Mouse (Mus musculus) heart, postnatal 4 days (tissue): Measurements from ENCODE around the gene Slc2a4. TPM values are rescaled to one million over a fixed set of nuclear protein-coding genes. Genes with fewer than 3 reads are reported as not detected.
"Not testable (repeated sequence)": the region's sequence is repeated elsewhere in the genome, so short reads cannot be mapped to it uniquely, and the experiment has no call there.

Source experiments
- DNase-seq: peaks from one replicate; pipeline ENCODE4 v3.0.0; 2021
- total RNA-seq, 2 experiments: library from RNA; stranded (reverse); gene quantifications; 2 replicates each; pipeline ENCODE4 v1.2.3; 2021

Gene Slc2a4
- total RNA-seq, 2 experiments from 2014 or later, result 97.9 to 101 TPM

- no peak for DNase-seq
Measured at GRCm38 (mm10) chr11:69939181-69939580, 8.8 kb downstream of the Slc2a4 start.

DNA sequence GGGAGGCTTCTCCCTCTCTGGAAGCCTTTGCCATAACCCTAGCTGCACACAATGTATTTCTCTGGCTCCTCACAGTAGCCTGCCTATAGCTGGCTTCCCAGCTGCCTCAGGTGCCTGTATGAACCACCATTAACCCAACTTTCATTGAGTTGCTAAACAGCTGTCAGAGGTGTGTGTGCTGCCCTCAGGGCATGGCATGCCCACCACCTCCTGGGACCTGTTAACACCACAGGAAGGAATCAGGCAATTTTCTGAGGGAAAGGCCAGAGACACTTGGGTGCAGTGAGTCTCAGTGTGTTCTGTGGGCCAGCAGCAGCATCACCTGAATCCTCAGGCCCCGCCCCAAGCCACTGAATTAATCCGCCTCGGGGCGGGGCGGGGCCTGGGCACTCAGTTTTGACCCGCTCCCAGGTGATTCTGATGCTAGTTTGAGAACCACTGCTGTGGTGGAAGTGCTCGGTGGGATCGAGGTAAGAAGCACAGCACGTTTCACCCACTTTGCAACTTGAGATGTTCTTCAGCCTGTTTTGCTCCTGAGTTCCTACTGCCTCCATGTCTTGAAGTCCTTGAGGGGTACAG lies 9.5 kb downstream of the Slc2a4 start:
- DNase-seq, result no peak

DNA sequence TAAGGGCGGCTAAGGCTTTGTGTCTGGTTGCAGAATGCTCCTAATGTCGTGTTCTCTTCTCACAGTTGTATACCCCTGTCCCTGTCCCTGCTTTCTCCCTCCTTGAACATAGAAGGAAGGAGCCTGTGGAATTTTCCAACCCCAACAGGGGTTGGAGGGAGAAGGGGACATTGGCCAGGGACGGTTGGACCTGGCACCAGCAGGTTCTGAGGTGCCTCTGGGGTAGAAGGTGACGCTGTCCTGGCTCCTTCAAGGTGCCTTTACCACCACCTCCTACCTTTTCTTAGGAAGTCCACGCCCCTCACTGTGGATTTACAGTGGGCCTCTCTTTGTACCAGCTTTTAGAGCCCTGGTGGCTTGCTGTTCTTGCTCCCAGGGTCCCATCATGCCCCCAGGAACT lies 10.2 kb downstream of the Slc2a4 start:
- no peak for DNase-seq

DNA sequence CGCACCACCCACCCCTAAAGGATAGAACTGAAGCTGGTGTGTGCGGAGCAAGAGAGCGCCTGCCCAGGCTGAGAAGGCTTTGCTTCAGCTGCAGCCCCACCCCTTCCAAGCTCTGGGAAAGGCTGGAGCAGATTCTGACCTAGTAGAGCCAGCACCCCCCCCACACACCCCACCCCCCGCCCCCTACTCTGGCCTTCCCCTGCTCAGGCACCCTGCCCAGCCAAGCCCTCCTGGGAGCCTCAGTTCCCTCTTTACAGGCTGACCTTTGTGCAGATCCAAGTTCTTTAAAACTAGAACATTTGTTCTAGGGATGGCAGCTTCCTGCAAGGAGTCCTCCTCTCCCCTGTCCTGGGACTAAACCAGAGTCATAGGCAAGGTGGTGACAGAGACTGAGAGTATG lies 10.6 kb downstream of the Slc2a4 start:
- DNase-seq, result peak; percentile 69

GRCm38 (mm10) chr11:69936714-69937347 lies 11.2 kb downstream of the Slc2a4 start:
- DNase-seq, result peak; percentile 35

- DNase-seq, result peak; percentile 38
Measured at GRCm38 (mm10) chr11:69936156-69936555, 11.8 kb downstream of the Slc2a4 start.

- peak; percentile 92 for DNase-seq
Measured at GRCm38 (mm10) chr11:69935137-69935879, 12.7 kb downstream of the Slc2a4 start, which contains the start of gene Ybx2. Gene Ybx2 (plus strand): TSS chr11:69935796.

- no peak for DNase-seq
Measured at GRCm38 (mm10) chr11:69934681-69935080, 13.3 kb downstream of the Slc2a4 start.

GRCm38 (mm10) chr11:69934169-69934568 lies 13.8 kb downstream of the Slc2a4 start:
- peak; percentile 98 for DNase-seq

GRCm38 (mm10) chr11:69933066-69933465 lies 14.9 kb downstream of the Slc2a4 start:
- no peak for DNase-seq

DNA sequence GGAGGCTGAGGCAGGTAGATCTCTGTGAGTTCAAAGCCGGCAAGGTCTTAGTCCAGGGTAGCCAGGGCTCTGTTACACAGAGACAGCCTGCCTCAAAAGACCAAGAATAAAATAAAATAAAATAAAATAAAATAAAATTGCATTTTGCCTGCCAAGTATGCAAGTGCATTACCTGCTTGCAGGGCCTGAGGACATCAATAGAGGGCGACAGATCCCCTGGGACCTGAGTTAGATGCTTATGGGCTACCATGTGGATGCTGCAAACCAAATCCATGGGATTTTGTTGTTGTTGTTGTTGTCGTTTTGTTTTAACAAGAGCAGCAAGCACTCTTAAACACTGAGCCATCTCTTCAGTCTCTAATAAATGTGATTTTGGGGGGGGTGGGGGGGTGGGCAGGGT lies 15.7 kb downstream of the Slc2a4 start:
- no peak for DNase-seq

- no peak for DNase-seq
Measured at GRCm38 (mm10) chr11:69931769-69932168, 16.2 kb downstream of the Slc2a4 start.

DNA sequence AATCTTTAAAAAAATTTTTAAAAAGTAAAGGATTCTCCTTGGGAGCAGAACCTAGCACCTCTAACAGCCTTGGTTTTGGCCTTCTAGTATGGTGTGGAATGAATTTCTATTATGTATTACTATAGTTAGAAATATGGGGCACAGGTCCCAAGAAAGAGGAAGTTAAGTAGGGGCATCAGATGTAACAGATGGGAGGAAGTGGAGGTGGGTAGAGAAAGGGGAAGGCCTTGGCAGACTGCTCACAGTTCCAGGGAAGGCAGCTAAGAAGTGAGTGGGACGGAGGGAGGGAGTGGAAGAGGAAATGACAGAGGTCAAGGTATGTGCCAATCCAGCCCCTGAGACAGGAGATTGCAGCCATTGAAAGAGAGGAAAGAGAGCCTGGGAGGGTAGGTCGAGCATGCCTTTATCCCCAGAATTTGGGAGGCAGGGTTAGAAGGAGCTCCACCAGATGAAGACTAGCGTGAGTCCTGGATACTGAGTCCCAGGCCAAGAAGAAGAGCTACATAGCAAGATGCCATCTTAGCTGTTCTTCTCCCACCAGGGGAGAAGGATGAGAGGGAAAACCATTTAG lies 16.9 kb downstream of the Slc2a4 start:
- no peak for DNase-seq

DNA sequence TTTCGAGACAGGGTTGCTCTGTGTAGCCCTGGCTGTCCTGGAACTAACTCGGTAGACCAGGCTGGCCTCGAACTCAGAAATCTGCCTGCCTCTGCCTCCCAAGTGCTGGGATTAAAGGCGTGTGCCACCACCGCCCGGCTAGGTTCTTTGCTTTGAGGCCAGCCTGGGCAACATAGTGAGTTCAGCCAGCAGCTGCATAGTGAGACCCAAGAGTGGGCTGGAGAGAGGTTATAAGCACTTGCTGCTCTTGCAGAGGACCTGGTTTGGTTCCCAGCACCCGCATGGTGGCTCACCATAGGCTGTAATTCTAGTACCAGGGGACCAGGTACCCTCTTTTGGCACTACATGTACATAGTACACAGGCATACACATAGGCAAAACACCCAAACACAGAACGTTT lies 17.8 kb downstream of the Slc2a4 start:
- not testable (repeated sequence) for DNase-seq

DNA sequence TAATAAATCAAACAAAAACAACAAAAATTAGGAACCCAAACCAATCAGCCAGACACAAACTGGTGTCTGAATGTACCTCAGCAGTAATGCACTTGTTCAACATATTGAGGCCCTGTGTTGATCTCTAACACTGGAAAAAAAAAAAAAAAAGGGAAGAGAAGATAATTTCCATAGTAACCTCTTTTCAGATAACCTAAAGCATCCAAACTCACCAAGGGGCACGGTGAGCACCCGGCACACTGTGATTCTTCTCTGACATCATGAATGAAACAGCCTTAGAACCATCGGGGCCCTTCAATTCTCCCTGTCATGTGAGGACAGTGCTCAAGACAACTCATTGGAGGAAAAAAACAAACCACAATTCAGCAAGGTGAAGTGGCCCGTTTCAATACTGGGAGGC lies 18.3 kb downstream of the Slc2a4 start:
- DNase-seq, result no peak

DNA sequence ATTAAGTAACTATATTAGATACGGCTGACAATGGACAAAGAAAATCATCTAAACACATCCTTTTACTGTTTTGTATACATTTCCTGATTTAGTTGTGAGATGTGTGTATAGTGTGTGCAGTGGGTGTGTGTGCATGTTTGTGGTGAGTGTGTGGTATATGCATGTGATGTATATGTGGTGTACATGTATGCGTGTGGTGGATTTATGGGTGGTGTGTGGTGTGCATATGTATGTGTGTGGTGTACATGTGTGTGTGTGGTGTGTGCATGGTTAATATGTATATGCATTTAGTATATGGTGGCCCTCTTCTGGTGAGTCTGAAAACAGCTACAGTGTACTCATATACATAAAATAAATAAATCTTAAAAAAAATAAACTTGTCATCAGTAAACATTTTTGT lies 20.5 kb downstream of the Slc2a4 start:
- DNase-seq, result no peak

DNA sequence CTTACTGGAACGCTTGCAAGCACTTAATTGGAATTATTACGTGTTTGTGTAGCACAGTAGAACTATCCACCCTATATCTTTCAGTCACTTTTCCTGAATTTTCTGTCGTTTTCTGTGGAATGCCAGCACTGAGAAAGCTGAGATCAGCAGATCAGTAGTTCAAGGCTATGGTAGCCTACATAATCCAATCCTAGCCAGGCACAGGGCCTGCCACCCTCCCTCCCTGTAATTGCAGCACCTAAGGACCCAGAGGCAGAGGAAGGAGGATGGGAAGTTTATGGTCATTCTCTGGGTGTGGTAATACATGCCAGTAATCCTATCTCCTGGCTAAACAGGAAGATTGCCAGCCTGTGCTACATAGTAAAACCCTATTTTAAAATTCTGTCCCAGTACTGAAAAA lies 25.2 kb downstream of the Slc2a4 start:
- no peak for DNase-seq

DNA sequence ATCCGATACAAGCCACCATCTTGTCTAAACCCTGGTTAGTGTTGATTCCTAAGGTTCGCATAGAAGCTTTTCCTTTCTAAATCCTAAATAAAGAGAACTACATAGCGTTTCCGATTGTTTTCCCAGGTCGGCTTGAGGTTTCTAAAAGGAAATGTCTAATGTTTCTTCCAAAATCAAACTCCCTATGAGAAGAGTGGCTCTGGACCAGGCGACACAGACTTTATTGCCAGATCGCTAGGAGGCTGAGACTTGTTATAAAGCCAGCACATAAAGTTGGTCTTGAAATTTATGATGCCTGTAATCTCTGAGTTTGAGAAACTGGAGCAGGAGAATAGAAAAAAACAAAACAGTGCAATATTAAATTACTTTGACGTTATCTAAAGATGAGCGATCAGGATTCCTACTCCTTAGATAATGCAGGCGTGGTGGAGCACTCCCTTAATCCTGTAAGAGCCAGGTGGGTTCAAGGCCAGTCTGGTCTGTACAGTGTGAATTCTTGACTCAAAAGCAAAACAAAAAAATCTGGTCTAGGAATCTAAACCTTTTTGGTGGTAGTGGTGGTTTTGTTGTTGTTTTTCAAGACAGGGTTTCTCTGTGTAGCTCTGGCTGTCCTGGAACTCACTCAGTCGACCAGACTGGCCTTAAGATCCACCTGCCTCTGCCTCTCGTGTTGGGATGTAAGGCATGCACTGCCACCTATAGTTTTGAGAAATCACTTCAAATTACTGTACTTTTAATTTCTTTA lies 25.8 kb downstream of the Slc2a4 start:
- DNase-seq, result no peak

GRCm38 (mm10) chr11:69921114-69922011 lies 26.6 kb downstream of the Slc2a4 start, which contains the start of gene Eif5a:
Gene Eif5a (minus strand): TSS chr11:69921958.
- DNase-seq, result peak; percentile 100

GRCm38 (mm10) chr11:69920266-69921031 lies 27.5 kb downstream of the Slc2a4 start:
- peak; percentile 68 for DNase-seq
